Mouse (Mus musculus) olfactory bulb, adult 2 months (tissue): ENCODE results near the gene Lmnb2.

Experiments used
- CTCF ChIP-seq: fragments of 200-500 bp; IDR thresholded peaks from 2 replicates; pipeline ENCODE4 v1.5.1; 2012; ENCODE audit warnings: low read depth, mild to moderate bottlenecking, low read length, moderate library complexity; ENCODE audit not compliant: insufficient read depth
- POLR2A ChIP-seq: fragments of 200-500 bp; IDR thresholded peaks from 2 replicates; pipeline ENCODE4 v1.6.1; 2012; ENCODE audit warnings: mild to moderate bottlenecking, low read depth, low read length, moderate library complexity; ENCODE audit not compliant: insufficient read depth

DNA sequence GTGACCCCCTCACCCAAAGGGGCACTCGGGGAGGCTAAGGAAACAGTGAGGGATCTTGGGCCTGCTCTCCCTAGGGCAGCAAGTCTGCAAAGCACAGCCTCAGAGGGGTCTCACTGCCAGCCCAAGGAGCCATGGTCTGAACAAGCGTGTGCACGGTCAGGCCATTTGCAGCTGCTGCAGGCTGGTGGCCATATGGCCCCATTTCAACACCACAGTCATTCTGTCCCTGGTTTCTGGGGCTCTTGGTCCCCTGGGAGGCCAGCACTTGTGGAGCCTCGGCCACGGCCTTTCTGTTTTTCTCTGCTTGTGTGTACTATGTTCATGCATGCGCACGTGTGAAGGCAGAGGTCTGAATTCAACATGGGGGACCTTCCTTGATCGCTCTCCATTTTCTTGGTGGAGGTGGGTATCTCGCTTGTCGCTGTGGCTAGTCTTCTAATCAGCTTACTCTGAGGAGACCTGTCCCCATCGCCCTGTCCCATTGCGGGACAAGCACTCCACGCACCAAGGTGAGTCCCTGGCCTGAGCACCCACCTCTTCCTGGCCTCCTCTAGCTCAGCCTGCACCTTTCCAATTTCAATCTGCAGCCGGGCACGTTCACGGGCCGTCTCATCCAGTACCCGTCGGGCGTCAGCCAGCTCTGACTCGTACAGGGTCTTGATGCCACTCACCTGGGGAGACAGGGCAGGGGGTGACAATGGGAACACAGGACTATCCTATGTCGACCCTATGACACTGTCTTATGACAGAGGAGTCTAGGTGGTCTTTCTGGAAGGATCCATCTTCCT is 8.5 kb downstream of the Lmnb2 start:
- no peak for TF ChIP-seq CTCF
- TF ChIP-seq POLR2A: no peak
